Comparison of ENCODE assay signal across 7 mouse cellular contexts in the genomic region with DNA sequence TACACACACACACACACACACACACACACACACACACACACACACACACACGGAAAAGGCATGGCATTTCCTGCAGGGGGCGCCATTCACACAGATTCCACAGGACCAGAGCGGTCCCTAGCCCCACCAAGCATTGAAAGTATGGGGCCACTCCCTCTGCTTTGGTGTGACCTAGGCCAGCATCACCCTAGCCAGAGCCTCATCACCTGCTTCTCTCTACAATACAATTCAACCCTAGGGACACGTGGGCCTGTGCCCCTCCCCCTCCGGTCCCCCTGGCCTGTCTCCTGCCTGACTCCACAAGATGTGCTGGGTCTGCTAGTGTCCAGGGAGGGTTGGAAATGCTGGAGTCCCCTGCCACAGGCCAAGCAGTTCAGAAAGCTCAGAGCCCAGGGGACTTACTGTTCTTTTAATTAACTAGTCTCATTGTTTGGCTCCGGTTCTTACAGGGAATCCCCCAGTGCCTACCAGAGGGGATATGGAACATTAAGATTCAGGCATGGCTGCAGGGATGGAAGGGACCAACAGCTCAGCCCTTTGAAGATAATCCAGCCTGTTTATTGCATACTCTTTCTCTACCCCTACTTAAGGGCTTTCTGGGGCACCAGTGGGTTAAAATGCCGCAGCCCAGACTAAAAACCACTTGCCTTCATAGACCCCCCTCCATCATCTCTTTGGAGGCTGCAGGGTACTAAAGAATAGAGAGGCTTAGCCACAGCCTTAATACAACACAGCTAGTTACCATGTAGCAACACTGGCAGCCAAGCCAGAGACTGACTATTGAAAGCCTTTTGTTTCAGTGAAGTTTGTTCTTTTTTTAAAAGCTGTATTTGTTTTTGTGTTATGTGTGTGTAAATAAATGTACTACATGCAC.
DNase-seq lines count a peak whose midpoint lies in the region; ATAC-seq lines count a peak whose summit lies in the region.

No protein-coding gene starts in this region.

- H3K27me3 ChIP-seq in megakaryocyte, embryonic 14.5 days (replicated peaks), result peaks cover 64% of the 10 kb centered on the region
- peaks cover 3% of the 10 kb centered on the region for H3K27me3 ChIP-seq in midbrain, embryonic 13.5 days

- H3K9me3 ChIP-seq in megakaryocyte, embryonic 14.5 days, result peaks cover 20% of the 10 kb centered on the region
- H3K9me3 ChIP-seq in midbrain, embryonic 13.5 days, result no peaks in the 10 kb centered on the region

- intact Hi-C loops in gastrocnemius, postnatal 36 days (cut with DNase I), result loop anchor here (10.0 kb wide), 1 partner anchor 298 kb away; no protein-coding TSS in a partner anchor

- no peak overlapping the region for H3K4me2 ChIP-seq in midbrain, embryonic 13.5 days (replicated peaks)

- no peak for ATAC-seq in megakaryocyte, adult 5-6 weeks (ENCODE audit: poor library complexity, severe bottlenecking)
- peak; percentile 88 for ATAC-seq in midbrain, embryonic 13.5 days
- no peak for ATAC-seq in megakaryocyte-erythroid progenitor cell, adult 5-6 weeks (replicated peaks; ENCODE audit: low FRiP score, low TSS enrichment, poor library complexity, severe bottlenecking)

- no peak overlapping the region for H3K9ac ChIP-seq in midbrain, embryonic 13.5 days (replicated peaks)

- peaks cover 13% of the 10 kb centered on the region for H3K4me1 ChIP-seq in megakaryocyte, embryonic 14.5 days
- H3K4me1 ChIP-seq in midbrain, embryonic 13.5 days (replicated peaks), result peaks cover 31% of the 10 kb centered on the region

- peak overlapping the region; percentile 84 for H3K27ac ChIP-seq in midbrain, embryonic 13.5 days

- WGBS in midbrain, embryonic 13.5 days, result 7% methylated on average over 7 of the region's 7 CpGs

- H3K36me3 ChIP-seq in megakaryocyte, embryonic 14.5 days (replicated peaks; ENCODE audit: low read length), result no peaks in the 10 kb centered on the region
- H3K36me3 ChIP-seq in midbrain, embryonic 13.5 days, result no peaks in the 10 kb centered on the region

- DNase-seq in embryo, embryonic 10.5 days (ENCODE audit: low spot score), result peak; percentile 78
- peak; percentile 35 to 43 for DNase-seq in gastrocnemius, postnatal 36 days
- no peak for DNase-seq in urinary bladder, postnatal 36 days (ENCODE audit: low spot score in 2 of 2)

- peak overlapping the region; percentile 28 for H3K4me3 ChIP-seq in megakaryocyte, embryonic 14.5 days (replicated peaks)
- H3K4me3 ChIP-seq in midbrain, embryonic 13.5 days (replicated peaks), result no peak overlapping the region

Comparison
In these comparisons a context has a peak if more than half of its experiments do, and no peak if none do; other contexts are left out.
1. DNase-seq: peak in embryo, embryonic 10.5 days (single experiment) and gastrocnemius, postnatal 36 days (2 of 2); none in urinary bladder, postnatal 36 days (0 of 2).